Mouse (Mus musculus) bone marrow macrophage, adult 2 months (primary cell): ENCODE measurements at regions not wholly inside any gene's neighbourhood (a gene's known extent, or its start where the extent isn't known, plus 50 kb on each side); places are given as distances from the start of the nearest gene placed in this dataset.

Experiments
- CTCF ChIP-seq: IDR thresholded peaks from 2 replicates; pipeline ENCODE4 v1.5.1; 2012; ENCODE audit warnings: low read depth, mild to moderate bottlenecking, low read length, moderate library complexity
- POLR2A ChIP-seq: IDR thresholded peaks from 2 replicates; pipeline ENCODE4 v1.6.1; 2012; ENCODE audit warnings: mild to moderate bottlenecking, low read depth, low read length, borderline replicate concordance

- TF ChIP-seq CTCF (no peak), POLR2A (no peak)
Measured at GRCm38 (mm10) chr13:78324443-78325206, 125.1 kb upstream of the Nr2f1 start.
